Mouse (Mus musculus): ENCODE measurements at regions not wholly inside any gene's neighbourhood (a gene's known extent, or its start where the extent isn't known, plus 50 kb on each side); places are given as distances from the start of the nearest gene placed in this dataset.

DNA sequence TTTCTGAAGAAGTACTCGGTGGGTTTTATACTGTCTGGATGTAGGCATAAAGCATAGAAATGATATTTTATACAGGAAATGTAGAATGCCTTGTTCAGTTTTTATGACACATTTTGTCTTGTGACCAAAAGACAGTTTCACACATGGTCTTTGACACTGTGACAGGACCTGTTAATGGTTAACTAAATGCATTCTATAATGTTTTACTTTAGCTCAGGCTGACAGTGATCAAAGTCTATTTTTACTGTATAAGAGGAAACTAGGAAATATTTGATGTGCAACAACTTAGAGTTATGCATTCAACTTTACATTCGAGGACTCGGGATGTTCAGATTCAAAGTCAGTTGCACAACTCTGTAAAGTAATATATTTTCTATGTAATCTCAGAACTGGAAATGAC is 199.5 kb upstream of the Pou3f3 start:
- Histone ChIP-seq H3K4me2 (ENCODE audit: low read depth) (no peak overlapping the region), H3K27me3 (ENCODE audit: control insufficient read depth, insufficient read depth, insufficient read length) (peaks cover 5% of the 10 kb centered on the region), H3K36me3 (ENCODE audit: control insufficient read depth, insufficient read depth) (no peaks in the 10 kb centered on the region), H3K4me3 (no peak overlapping the region), H3ac (ENCODE audit: control insufficient read depth, insufficient read length) (no peak overlapping the region), H3K79me2 (ENCODE audit: control insufficient read depth, insufficient read depth) (no peaks in the 10 kb centered on the region)
- TF ChIP-seq USF1 (IDR thresholded peaks at IDR 0.05; ENCODE audit: low read depth) = no peak
- no peak for TF ChIP-seq TCF12 (IDR thresholded peaks at IDR 0.05; ENCODE audit: insufficient read depth, poor library complexity, severe bottlenecking)
- no peak for TF ChIP-seq POLR2A (IDR thresholded peaks at IDR 0.05; ENCODE audit: insufficient read length, low read depth)
- no peak for TF ChIP-seq REST (IDR thresholded peaks at IDR 0.05; ENCODE audit: insufficient read depth, insufficient read length)
- TF ChIP-seq TCF3 (IDR thresholded peaks at IDR 0.05; ENCODE audit: insufficient read length, low read depth) = no peak
- no peak for TF ChIP-seq MAX (IDR thresholded peaks at IDR 0.05; ENCODE audit: low read depth)

- H3K4me2 ChIP-seq (ENCODE audit: low read depth) = no peak overlapping the region
- TF ChIP-seq POLR2A (IDR thresholded peaks at IDR 0.05; ENCODE audit: insufficient read length, low read depth) (no peak), TCF3 (IDR thresholded peaks at IDR 0.05; ENCODE audit: insufficient read length, low read depth) (no peak), TCF12 (IDR thresholded peaks at IDR 0.05; ENCODE audit: insufficient read depth, poor library complexity, severe bottlenecking) (no peak), MYOD1 (IDR thresholded peaks at IDR 0.05; ENCODE audit: control insufficient read depth in 1 of 3, insufficient read length in 2 of 3, low read depth in 2 of 3) (no peak), CEBPB (IDR thresholded peaks at IDR 0.05; ENCODE audit: insufficient read depth, poor library complexity, severe bottlenecking) (no peak), E2F4 (IDR thresholded peaks at IDR 0.05; ENCODE audit: insufficient read depth) (no peak), MYOG (IDR thresholded peaks at IDR 0.05; ENCODE audit: control insufficient read depth in 1 of 3, insufficient read depth in 1 of 3, insufficient read length in 2 of 3, low read depth in 2 of 3) (no peak), SRF (IDR thresholded peaks at IDR 0.05; ENCODE audit: control insufficient read depth, insufficient read length, low read depth) (no peak), USF1 (IDR thresholded peaks at IDR 0.05; ENCODE audit: low read depth) (no peak), REST (IDR thresholded peaks at IDR 0.05; ENCODE audit: insufficient read depth, insufficient read length) (no peak), MAX (IDR thresholded peaks at IDR 0.05; ENCODE audit: low read depth) (no peak), POLR2AphosphoS2 (IDR thresholded peaks at IDR 0.05; ENCODE audit: insufficient read length, low read depth) (no peak)
- peaks cover 5% of the 10 kb centered on the region for H3K27me3 ChIP-seq (ENCODE audit: control insufficient read depth, insufficient read depth, insufficient read length)
- H3K4me3 ChIP-seq = no peak overlapping the region
- no peaks in the 10 kb centered on the region for H3K79me2 ChIP-seq (ENCODE audit: control insufficient read depth, insufficient read depth)
- no peak overlapping the region for H3ac ChIP-seq (ENCODE audit: control insufficient read depth, insufficient read length)
- H3K36me3 ChIP-seq (ENCODE audit: control insufficient read depth, insufficient read depth) = no peaks in the 10 kb centered on the region
Measured at GRCm38 (mm10) chr1:42496433-42496832, 199.1 kb upstream of the Pou3f3 start.

DNA sequence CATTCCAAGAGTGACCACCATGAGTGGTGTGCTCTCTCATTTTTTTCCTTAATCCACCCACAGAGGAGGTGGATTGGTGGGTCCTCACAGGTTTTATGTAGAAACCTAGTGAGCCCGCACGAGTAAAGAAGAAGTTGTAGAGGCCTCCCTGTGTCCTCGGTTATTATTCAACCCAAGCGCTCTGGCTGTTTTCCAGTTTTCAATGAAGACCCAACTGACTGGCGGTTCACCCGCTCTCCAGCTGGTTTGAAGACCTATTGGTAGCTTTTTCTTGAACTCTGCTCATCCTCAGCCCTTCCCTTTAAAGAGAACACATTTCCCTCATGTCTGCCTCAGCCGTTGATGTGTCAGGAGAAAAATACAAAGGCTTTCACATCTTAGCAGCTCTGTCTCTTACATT is 196.7 kb upstream of the Pou3f3 start:
- H3ac ChIP-seq (ENCODE audit: control insufficient read depth, insufficient read length) = no peak overlapping the region
- TF ChIP-seq TCF12 (IDR thresholded peaks at IDR 0.05; ENCODE audit: insufficient read depth, poor library complexity, severe bottlenecking) (no peak), MYOG (IDR thresholded peaks at IDR 0.05; ENCODE audit: control insufficient read depth in 1 of 3, insufficient read depth in 1 of 3, insufficient read length in 2 of 3, low read depth in 2 of 3) (no peak), POLR2AphosphoS2 (IDR thresholded peaks at IDR 0.05; ENCODE audit: insufficient read length, low read depth) (no peak), TCF3 (IDR thresholded peaks at IDR 0.05; ENCODE audit: insufficient read length, low read depth) (no peak), POLR2A (IDR thresholded peaks at IDR 0.05; ENCODE audit: insufficient read length, low read depth) (no peak), SRF (IDR thresholded peaks at IDR 0.05; ENCODE audit: control insufficient read depth, insufficient read length, low read depth) (no peak), REST (IDR thresholded peaks at IDR 0.05; ENCODE audit: insufficient read depth, insufficient read length) (no peak), E2F4 (IDR thresholded peaks at IDR 0.05; ENCODE audit: insufficient read depth) (no peak), USF1 (IDR thresholded peaks at IDR 0.05; ENCODE audit: low read depth) (no peak), MYOD1 (IDR thresholded peaks at IDR 0.05; ENCODE audit: control insufficient read depth in 1 of 3, insufficient read length in 2 of 3, low read depth in 2 of 3) (no peak), CEBPB (IDR thresholded peaks at IDR 0.05; ENCODE audit: insufficient read depth, poor library complexity, severe bottlenecking) (no peak), MAX (IDR thresholded peaks at IDR 0.05; ENCODE audit: low read depth) (no peak)
- H3K36me3 ChIP-seq (ENCODE audit: control insufficient read depth, insufficient read depth) = no peaks in the 10 kb centered on the region
- no peak overlapping the region for H3K4me2 ChIP-seq (ENCODE audit: low read depth)
- H3K4me3 ChIP-seq = no peak overlapping the region
- no peaks in the 10 kb centered on the region for H3K27me3 ChIP-seq (ENCODE audit: control insufficient read depth, insufficient read depth, insufficient read length)
- H3K79me2 ChIP-seq (ENCODE audit: control insufficient read depth, insufficient read depth) = no peaks in the 10 kb centered on the region

DNA sequence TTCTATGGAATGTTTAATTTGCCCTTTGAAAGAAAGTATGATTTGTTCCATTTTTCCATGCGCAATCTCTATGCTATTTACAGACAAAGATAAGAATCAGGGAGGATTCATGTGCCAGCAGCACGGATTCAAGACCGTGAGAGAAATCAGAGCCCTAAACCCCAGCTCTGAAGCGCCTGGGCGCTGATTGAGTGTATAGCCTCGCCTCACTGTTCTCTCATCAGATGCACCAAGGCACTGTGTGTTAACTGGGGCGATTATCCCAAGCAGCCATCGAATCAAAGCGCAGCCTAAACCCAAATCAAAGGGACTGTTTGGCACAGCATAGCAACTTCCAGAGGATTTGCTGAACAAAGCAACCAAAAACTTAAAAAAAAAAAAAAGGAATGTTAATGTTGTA is 191.1 kb upstream of the Pou3f3 start:
- TF ChIP-seq POLR2A (IDR thresholded peaks at IDR 0.05; ENCODE audit: insufficient read length, low read depth) (no peak), TCF3 (IDR thresholded peaks at IDR 0.05; ENCODE audit: insufficient read length, low read depth) (no peak), E2F4 (IDR thresholded peaks at IDR 0.05; ENCODE audit: insufficient read depth) (no peak), POLR2AphosphoS2 (IDR thresholded peaks at IDR 0.05; ENCODE audit: insufficient read length, low read depth) (no peak), MYOD1 (IDR thresholded peaks at IDR 0.05; ENCODE audit: control insufficient read depth in 1 of 3, insufficient read length in 2 of 3, low read depth in 2 of 3) (no peak), SRF (IDR thresholded peaks at IDR 0.05; ENCODE audit: control insufficient read depth, insufficient read length, low read depth) (no peak), TCF12 (IDR thresholded peaks at IDR 0.05; ENCODE audit: insufficient read depth, poor library complexity, severe bottlenecking) (no peak), USF1 (IDR thresholded peaks at IDR 0.05; ENCODE audit: low read depth) (no peak), CEBPB (IDR thresholded peaks at IDR 0.05; ENCODE audit: insufficient read depth, poor library complexity, severe bottlenecking) (no peak), MAX (IDR thresholded peaks at IDR 0.05; ENCODE audit: low read depth) (no peak)
- no peaks in the 10 kb centered on the region for H3K36me3 ChIP-seq (ENCODE audit: control insufficient read depth, insufficient read depth)
- no peak overlapping the region for H3ac ChIP-seq (ENCODE audit: control insufficient read depth, insufficient read length)
- H3K4me2 ChIP-seq (ENCODE audit: low read depth) = no peak overlapping the region
- no peaks in the 10 kb centered on the region for H3K27me3 ChIP-seq (ENCODE audit: control insufficient read depth, insufficient read depth, insufficient read length)
- no peak overlapping the region for H3K4me3 ChIP-seq
- no peaks in the 10 kb centered on the region for H3K79me2 ChIP-seq (ENCODE audit: control insufficient read depth, insufficient read depth)
